Mouse (Mus musculus) erythroblast, adult 5-6 weeks (primary cell): ENCODE data around the gene Olfr878. TPM values are rescaled to one million over a fixed set of nuclear protein-coding genes. Genes with fewer than 3 reads are reported as not detected.

Experiments used
- ATAC-seq: replicated peaks from 2 replicates; pipeline ENCODE4 v1.8.0; 2016; ENCODE audit warnings: moderate number of reproducible peaks, mild to moderate bottlenecking, moderate TSS enrichment, inconsistent platforms; ENCODE audit not compliant: poor library complexity, low FRiP score, severe bottlenecking
- total RNA-seq, 2 experiments: library from RNA; stranded (forward) in 1 of 2; stranded (reverse) in 1 of 2; fragments of 150-400 nt in 1 of 2; fragments of 200-764, 138-1000 nt in 1 of 2; gene quantifications; 2 replicates each; pipeline versions ENCODE4 v1.2.3 to v1.2.4; 2015 to 2017; ENCODE audit warnings: low replicate concordance in 2 of 2

Gene Olfr878
- total RNA-seq (2015; ENCODE audit: low replicate concordance) (not detected in 2 replicates), total RNA-seq (2017; ENCODE audit: low replicate concordance) (not detected in 2 replicates)

DNA sequence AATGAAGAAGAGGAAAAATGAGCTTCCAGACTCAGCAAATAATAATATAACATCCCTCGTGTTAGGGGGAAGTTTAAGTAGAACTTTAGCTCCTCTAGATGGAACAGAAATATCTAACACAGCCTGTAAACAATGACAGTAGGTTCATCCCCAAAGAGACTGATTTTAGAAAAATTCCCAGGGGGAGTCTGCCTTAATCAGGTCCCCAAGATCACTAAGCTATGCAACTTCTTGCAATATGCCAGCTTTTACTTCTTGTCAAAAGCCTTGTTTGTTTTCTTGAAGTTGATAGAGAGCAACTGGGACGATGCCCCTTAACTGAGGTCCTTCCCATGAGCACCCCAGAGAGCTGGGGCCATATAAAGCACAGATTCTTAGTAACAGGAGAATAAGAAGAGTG lies at the start of gene Olfr878:
Olfr878 (plus strand) TSS at position 301 of the 400 bp plus-strand sequence.
- ATAC-seq, result no peak

DNA sequence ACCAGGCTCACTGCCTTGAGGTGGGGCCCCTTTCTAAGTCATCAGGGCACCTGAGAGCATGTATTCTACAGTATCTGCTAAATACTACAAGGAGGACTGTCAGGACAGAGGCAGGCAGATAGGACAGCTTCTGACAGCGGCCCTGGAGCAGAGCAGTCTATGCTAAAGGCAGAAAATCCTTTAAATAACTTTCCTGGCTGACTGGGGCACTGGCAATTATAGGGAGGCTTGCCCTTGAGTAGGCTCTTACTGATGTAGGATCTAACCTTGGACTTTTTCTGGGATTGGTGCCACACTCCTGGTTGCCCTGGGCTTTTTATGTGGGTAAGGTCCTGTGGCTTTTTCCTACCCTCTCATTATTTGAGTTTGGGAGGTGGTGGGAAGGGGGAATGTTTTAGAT lies 47.4 kb upstream of the Olfr878 start:
- ATAC-seq, result no peak

DNA sequence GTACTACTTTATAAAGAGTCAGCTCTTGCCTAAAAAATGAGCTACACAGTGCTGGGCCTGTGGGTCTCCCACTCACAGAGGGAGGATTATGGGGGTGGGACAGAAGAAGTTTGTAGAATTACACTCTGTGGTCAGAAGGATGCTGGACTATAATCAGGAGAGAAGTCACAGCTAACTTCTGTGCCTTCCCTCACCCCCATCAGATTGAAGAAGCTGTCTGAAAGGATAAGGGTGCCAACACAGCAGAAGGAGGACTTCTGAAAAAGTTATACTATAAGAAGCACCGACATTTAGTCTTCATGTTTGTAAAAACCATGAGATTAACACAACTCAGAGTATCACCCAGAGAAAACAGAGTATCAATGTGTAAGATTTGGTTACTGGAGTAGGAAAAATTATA lies 46.5 kb upstream of the Olfr878 start:
- ATAC-seq, result no peak

DNA sequence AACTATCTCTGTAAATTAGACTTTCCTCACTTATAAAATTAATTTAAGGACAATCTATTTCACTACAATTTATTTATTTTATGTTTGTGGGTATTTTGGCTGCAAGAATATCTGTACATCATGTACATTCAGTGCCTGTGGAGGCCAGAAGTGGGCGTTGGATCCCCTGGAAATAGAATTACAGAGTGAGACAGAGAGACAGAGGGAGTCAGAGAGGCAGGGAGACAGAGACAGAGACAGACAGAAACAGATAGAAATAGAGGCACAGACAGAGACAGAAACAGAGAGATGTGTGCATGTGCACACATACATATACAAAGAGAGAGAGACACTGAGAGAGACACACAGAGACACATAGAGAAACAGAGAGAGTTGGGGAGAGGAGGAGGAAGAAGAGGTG lies 46.1 kb upstream of the Olfr878 start:
- no peak for ATAC-seq

DNA sequence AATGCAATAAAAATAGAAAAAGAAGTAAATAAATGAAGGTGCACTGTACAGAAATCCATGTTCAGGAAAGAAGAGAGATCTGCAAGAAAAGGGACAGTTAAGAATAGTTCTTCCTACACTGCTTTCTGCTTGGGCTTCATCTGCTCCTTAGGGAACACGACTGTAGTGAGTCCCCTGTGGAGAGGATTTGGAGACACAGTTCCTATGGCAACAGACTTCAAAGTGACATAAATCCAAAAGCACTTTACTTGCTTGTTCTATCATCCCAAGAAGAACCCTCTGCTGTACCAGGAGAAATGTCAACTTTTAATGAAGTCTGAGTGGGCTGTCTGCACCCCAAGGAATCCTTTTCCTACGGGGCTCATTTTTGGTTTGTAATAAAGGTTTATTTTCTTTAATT lies 26.7 kb upstream of the Olfr878 start:
- no peak for ATAC-seq

DNA sequence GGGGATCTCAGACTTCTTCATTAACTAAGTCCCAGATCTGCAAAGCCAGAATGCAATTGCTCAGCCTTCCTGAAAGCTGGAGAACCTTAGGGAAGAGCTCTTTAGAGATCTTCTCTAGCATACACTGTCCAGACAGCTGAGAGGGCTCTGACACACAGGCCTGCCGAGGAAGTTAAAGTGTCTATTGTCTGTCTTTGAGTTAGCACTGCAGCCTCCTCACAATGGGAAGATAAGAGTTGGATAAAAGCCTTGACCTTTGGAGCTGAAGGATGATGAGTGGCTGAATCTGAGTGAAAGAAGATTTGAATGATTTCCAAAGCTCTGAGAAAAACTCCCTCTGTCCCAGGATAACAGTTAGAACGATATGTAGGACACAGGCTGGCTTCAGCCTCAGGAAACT lies 21.0 kb upstream of the Olfr878 start, which contains the start of gene Olfr145:
Olfr145 (plus strand) TSS at position 64 of the 400 bp plus-strand sequence.
- ATAC-seq, result no peak

DNA sequence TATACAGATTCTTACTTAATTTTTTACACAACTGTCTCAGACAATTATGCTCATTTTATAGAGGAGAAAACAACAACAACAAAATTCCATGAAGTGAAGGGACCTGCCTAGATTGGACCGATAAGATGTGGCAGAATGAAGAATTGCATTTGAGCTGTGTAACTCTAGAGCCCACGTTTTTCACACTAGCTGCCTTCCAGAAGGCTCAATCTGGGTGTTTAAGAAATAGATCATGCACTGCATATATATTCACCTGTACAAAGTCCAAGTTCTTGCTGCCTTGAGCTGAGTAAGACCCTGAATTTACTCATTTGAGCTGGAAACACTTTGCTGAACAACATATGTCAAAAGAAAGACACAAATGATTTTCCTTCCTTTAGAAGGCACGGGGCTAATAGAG lies 12.1 kb upstream of the Olfr878 start:
- no peak for ATAC-seq

DNA sequence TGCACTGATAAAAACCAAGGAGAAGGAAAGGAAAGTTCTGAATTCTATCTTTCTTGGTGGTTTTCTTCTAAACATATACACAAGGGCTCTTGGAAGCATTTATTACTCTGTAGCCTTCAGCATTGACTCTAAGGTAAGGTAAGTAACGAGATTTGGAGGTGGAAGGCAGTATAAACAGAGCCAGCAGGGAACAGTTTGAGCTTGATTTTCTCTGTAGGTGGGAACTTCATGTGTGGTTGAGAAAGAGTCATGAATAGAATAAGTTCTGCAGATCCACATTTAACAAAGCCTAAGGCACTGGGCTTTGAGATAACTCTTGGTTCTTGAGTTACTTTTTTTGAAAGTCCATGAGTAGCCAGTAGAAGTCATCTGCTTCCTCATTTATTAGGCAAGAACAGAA lies 378 bp downstream of the Olfr878 start:
- ATAC-seq, result no peak

DNA sequence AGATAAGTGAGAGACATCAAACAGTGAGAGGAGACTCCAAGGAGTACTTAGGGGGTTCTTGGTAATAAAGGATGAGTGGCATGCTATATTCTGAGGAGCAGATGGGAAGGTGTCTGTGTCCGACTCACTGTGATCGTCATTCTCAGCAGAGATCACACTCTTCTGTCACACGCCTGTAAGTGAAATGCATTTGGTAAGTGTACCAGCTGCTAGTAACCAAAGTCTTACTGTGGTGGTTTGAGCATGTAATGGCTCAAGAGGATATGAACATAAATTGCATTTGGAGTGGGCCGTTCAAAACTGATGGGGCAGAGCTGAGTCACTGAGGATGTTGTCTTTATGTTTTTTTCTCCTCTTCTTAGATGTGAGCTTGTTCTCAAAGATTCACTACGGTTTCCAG lies 6.6 kb downstream of the Olfr878 start:
- no peak for ATAC-seq

DNA sequence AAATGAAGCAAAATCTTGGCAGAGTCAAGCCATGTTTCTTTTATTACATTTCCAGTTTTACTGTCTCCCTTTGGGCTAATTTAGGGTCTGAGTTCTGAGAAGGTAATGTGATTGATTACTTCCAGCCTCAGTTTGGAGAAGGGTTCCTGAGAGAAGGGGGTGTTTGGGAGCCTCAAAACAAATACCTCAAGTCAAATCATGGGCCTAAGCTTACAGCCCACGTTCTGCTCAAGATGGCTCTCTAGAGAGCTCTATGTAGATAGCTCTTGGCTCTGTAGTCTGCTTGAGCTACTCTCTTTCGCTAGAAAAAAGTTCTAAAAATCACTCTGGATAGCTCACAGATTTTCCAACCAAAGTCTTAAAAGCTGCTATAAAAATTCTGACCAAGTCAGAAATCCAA lies 7.8 kb downstream of the Olfr878 start:
- no peak for ATAC-seq

DNA sequence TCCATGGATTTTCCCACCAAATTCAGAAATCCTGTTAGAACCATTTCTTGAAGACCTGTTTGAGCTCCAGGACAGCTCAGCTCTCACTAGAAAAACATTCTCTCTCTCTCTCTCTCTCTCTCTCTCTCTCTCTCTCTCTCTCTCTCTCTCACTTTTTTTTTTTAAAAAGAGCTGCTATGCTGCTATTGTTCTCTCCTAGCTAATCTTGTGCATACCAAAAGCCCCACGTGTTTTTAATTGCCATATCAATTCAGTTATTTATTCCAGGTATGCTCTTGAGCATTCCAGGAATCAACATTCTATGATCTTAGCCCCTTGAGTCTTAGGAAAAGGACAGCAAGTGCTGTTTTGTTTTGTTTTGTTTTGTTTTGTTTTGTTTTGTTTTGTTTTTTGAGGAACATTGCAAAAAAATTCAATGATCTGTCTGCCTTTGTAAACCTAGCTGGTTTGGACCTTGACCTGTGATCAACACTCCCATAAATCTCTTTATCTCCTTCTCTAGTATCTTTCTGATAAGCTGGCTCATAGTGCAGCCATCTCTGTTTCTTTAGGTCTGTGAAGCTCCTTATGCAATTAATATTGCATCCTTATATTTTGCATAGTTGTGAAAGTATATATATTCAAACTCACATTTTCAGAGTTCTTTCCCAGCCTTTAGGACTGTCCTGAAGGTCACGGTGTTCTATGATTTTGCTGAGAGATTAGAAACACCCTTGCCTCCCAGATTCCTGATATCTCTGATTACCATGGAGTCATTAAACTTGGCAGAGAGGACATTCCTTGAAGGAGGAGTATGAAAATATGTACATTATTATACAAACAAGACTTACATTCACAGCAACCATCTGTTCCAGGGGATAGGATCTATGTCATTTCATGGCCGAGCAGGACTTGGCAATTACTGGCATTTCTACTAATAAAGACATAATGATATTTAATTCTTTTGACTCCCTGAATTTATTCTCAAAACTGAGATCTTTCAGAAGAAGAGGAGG lies 8.7 kb downstream of the Olfr878 start:
- no peak for ATAC-seq

DNA sequence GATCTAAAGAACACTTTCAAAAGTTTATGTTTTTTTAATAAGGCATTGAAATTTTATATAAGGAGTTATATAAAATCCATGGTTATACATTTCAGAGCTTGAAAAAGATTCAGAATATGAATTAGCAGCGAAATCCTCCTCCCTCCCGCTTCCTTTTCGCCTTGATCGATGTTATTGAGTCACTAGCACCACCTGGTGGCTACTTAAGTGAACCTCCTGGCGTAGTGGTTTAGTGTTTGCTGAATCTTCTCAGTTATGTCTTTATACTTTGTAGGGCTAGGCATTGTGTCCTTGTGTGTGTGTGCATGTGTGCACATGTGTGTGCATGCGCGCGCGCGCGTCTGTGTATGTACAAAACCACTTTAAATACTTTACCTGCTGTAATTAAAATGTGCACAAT lies 14.9 kb downstream of the Olfr878 start:
- ATAC-seq, result no peak

DNA sequence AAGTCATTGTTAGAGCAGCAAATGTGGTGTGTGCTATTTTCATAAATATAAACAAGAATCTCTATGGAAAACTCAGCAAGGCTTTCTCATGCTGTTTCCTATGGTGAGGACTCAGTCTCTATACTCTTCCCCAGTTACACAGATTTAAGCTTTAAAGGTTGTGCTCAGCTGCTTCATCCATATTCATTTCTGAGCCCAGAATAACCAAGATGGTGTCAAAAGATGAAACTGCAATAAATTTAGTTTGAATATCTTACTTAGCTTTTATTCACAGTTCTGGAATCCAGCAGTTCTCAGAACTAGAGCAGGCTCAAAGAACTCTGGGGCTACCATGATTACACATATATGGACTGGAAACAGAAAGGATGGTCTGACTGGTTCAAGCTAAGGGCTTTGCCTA lies 16.5 kb downstream of the Olfr878 start:
- ATAC-seq, result no peak

DNA sequence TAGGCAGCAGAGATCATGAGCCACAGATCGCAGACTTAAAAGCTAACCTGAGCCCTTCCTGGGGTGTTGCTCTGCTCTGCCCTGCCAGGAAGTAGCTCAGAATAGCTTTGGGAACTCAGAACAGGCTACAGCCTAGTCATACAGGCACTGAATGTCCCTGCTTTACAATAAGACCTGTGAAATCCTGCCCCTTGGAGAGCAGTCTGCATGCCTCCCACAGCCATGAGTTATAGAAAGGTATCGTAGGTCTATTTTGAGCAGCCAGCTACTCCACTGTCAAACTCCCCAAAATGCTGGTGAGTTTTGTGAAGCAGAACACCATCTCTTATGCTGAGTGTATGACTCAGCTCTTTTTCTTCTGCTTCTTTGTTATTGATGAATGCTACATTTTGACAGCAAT lies 23.5 kb downstream of the Olfr878 start:
- ATAC-seq, result no peak

Other genes with a start within 250 kb of the Olfr878 start
- gene Panx3, start 248.6 kb upstream of the Olfr878 start, total RNA-seq (2015; ENCODE audit: low replicate concordance), result not detected in 2 replicates
- not detected in 2 replicates for gene Panx3, start 248.6 kb upstream of the Olfr878 start, total RNA-seq (2017; ENCODE audit: low replicate concordance)
- gene Olfr160, start 201.6 kb upstream of the Olfr878 start, total RNA-seq (2015; ENCODE audit: low replicate concordance), result not detected in 2 replicates
- gene Olfr160, start 201.6 kb upstream of the Olfr878 start, total RNA-seq (2017; ENCODE audit: low replicate concordance), result not detected in 2 replicates
- gene Olfr874, start 172.7 kb upstream of the Olfr878 start, total RNA-seq (2015; ENCODE audit: low replicate concordance), result not detected in 2 replicates
- not detected in 2 replicates for gene Olfr874, start 172.7 kb upstream of the Olfr878 start, total RNA-seq (2017; ENCODE audit: low replicate concordance)
- not detected in 2 replicates for gene Olfr875, start 146.0 kb upstream of the Olfr878 start, total RNA-seq (2015; ENCODE audit: low replicate concordance)
- gene Olfr875, start 146.0 kb upstream of the Olfr878 start, total RNA-seq (2017; ENCODE audit: low replicate concordance), result not detected in 2 replicates
- not detected in 2 replicates for gene Olfr876, start 114.8 kb upstream of the Olfr878 start, total RNA-seq (2015; ENCODE audit: low replicate concordance)
- not detected in 2 replicates for gene Olfr876, start 114.8 kb upstream of the Olfr878 start, total RNA-seq (2017; ENCODE audit: low replicate concordance)
- not detected in 2 replicates for gene Olfr877, start 63.6 kb upstream of the Olfr878 start, total RNA-seq (2015; ENCODE audit: low replicate concordance)
- not detected in 2 replicates for gene Olfr877, start 63.6 kb upstream of the Olfr878 start, total RNA-seq (2017; ENCODE audit: low replicate concordance)
- gene Olfr145, start 21.1 kb upstream of the Olfr878 start, total RNA-seq (2015; ENCODE audit: low replicate concordance), result not detected in 2 replicates
- not detected in 2 replicates for gene Olfr145, start 21.1 kb upstream of the Olfr878 start, total RNA-seq (2017; ENCODE audit: low replicate concordance)
- not detected in 2 replicates for gene Olfr881, start 74.0 kb downstream of the Olfr878 start, total RNA-seq (2015; ENCODE audit: low replicate concordance)
- 0.14 TPM in 1 of 2 replicates, not detected in the other for gene Olfr881, start 74.0 kb downstream of the Olfr878 start, total RNA-seq (2017; ENCODE audit: low replicate concordance)
- not detected in 2 replicates for gene Olfr883, start 108.0 kb downstream of the Olfr878 start, total RNA-seq (2015; ENCODE audit: low replicate concordance)
- gene Olfr883, start 108.0 kb downstream of the Olfr878 start, total RNA-seq (2017; ENCODE audit: low replicate concordance), result not detected in 2 replicates
- gene Olfr884, start 128.7 kb downstream of the Olfr878 start, total RNA-seq (2015; ENCODE audit: low replicate concordance), result not detected in 2 replicates
- not detected in 2 replicates for gene Olfr884, start 128.7 kb downstream of the Olfr878 start, total RNA-seq (2017; ENCODE audit: low replicate concordance)
- not detected in 2 replicates for gene Olfr885, start 143.5 kb downstream of the Olfr878 start, total RNA-seq (2015; ENCODE audit: low replicate concordance)
- gene Olfr885, start 143.5 kb downstream of the Olfr878 start, total RNA-seq (2017; ENCODE audit: low replicate concordance), result not detected in 2 replicates
- not detected in 2 replicates for gene Olfr887, start 166.2 kb downstream of the Olfr878 start, total RNA-seq (2015; ENCODE audit: low replicate concordance)
- gene Olfr887, start 166.2 kb downstream of the Olfr878 start, total RNA-seq (2017; ENCODE audit: low replicate concordance), result 0.14 TPM in 1 of 2 replicates, not detected in the other
- not detected in 2 replicates for gene Olfr888, start 190.3 kb downstream of the Olfr878 start, total RNA-seq (2015; ENCODE audit: low replicate concordance)
- not detected in 2 replicates for gene Olfr888, start 190.3 kb downstream of the Olfr878 start, total RNA-seq (2017; ENCODE audit: low replicate concordance)
- gene Olfr889, start 197.4 kb downstream of the Olfr878 start, total RNA-seq (2015; ENCODE audit: low replicate concordance), result not detected in 2 replicates
- not detected in 2 replicates for gene Olfr889, start 197.4 kb downstream of the Olfr878 start, total RNA-seq (2017; ENCODE audit: low replicate concordance)
- gene Olfr890, start 224.7 kb downstream of the Olfr878 start, total RNA-seq (2015; ENCODE audit: low replicate concordance), result not detected in 2 replicates
- not detected in 2 replicates for gene Olfr890, start 224.7 kb downstream of the Olfr878 start, total RNA-seq (2017; ENCODE audit: low replicate concordance)